Mouse (Mus musculus) lung, embryonic 15.5 days (tissue): ENCODE measurements around the gene Myof. TPM values are rescaled to one million over a fixed set of nuclear protein-coding genes. Genes with fewer than 3 reads are reported as not detected.

Experiments
- ATAC-seq: fragments of 200-750 bp; cut with Nextera tagmentation; 2 replicates; pipeline ENCODE4 v1.8.0; 2017; ENCODE audit warnings: moderate number of reproducible peaks, borderline replicate concordance; ENCODE audit not compliant: low FRiP score, low TSS enrichment; ENCODE audit errors: extremely low read depth
- H3K27ac ChIP-seq: fragments of 300-500 bp; sonication (generic); 2 replicates; pipeline ENCODE4 v1.5.1; 2015; ENCODE audit warnings: moderate library complexity, mild to moderate bottlenecking, inconsistent platforms
- H3K27me3 ChIP-seq: fragments of 300-500 bp; sonication (generic); 2 replicates; pipeline ENCODE4 v1.6.1; 2015; ENCODE audit warnings: inconsistent platforms
- H3K36me3 ChIP-seq: fragments of 300-500 bp; sonication (generic); 2 replicates; pipeline ENCODE4 v1.6.1; 2015; ENCODE audit warnings: inconsistent platforms
- H3K4me1 ChIP-seq: fragments of 300-500 bp; sonication (generic); 2 replicates; pipeline ENCODE4 v1.6.1; 2015; ENCODE audit warnings: inconsistent platforms
- H3K4me2 ChIP-seq: fragments of 300-500 bp; sonication (generic); 2 replicates; pipeline ENCODE4 v1.6.1; 2015; ENCODE audit warnings: inconsistent platforms, mild to moderate bottlenecking, moderate library complexity
- H3K4me3 ChIP-seq: fragments of 300-500 bp; sonication (generic); 2 replicates; pipeline ENCODE4 v1.5.1; 2015; ENCODE audit warnings: mild to moderate bottlenecking, inconsistent platforms
- H3K9ac ChIP-seq: fragments of 300-500 bp; sonication (generic); 2 replicates; pipeline ENCODE4 v1.6.1; 2015; ENCODE audit warnings: inconsistent platforms
- H3K9me3 ChIP-seq: fragments of 300-500 bp; sonication (generic); 2 replicates; pipeline ENCODE4 v1.6.1; 2016; ENCODE audit warnings: inconsistent platforms
- WGBS: fragments of 180-500 bp; shearing (Covaris S2); methylation state at CpG from one replicate; pipeline ENCODE4 v1.1.7; 2015; 5-methylcytosine and 5-hydroxymethylcytosine counted together
- polyA plus RNA-seq: library from polyadenylated mRNA; unstranded; fragments of >200 nt; fragmentation: Nextera tagmentation; extraction: Ambion mirVana; gene quantifications from 2 replicates; pipeline ENCODE4 v1.2.1, GENCODE M21; 2015

Myof gene
- polyA plus RNA-seq, 1 experiment from 2014 or later = 29.4 TPM

- Histone ChIP-seq H3K4me2 (no peak overlapping the region), H3K27me3 (no peaks in the 10 kb centered on the region), H3K27ac (no peak overlapping the region), H3K9me3 (no peaks in the 10 kb centered on the region), H3K4me3 (no peak overlapping the region), H3K4me1 (no peaks in the 10 kb centered on the region), H3K9ac (no peak overlapping the region), H3K36me3 (peaks cover 53% of the 10 kb centered on the region)
- ATAC-seq = no peak
- 90% methylated on average over 1 of the region's 1 CpGs for WGBS
Observed at GRCm38 (mm10) chr19:38064051-38064450, 20.7 kb upstream of the Myof start.

GRCm38 (mm10) chr19:38063201-38063600, 19.8 kb upstream of the Myof start:
- WGBS = 83% methylated on average over 3 of the region's 3 CpGs
- Histone ChIP-seq H3K4me3 (no peak overlapping the region), H3K36me3 (peaks cover 55% of the 10 kb centered on the region), H3K9ac (no peak overlapping the region), H3K9me3 (no peaks in the 10 kb centered on the region), H3K4me1 (no peaks in the 10 kb centered on the region), H3K27ac (no peak overlapping the region), H3K27me3 (no peaks in the 10 kb centered on the region), H3K4me2 (no peak overlapping the region)
- ATAC-seq = no peak

GRCm38 (mm10) chr19:38056931-38057330, 13.6 kb upstream of the Myof start:
- no peak for ATAC-seq
- no peak overlapping the region for H3K9ac ChIP-seq
- peaks cover 23% of the 10 kb centered on the region for H3K4me1 ChIP-seq
- no peak overlapping the region for H3K4me3 ChIP-seq
- no peaks in the 10 kb centered on the region for H3K9me3 ChIP-seq
- no peaks in the 10 kb centered on the region for H3K27me3 ChIP-seq
- no peak overlapping the region; the same call in 1 of the 2 replicates for H3K4me2 ChIP-seq
- H3K27ac ChIP-seq = no peak overlapping the region
- WGBS = 85% methylated on average over 8 of the region's 8 CpGs
- peaks cover 39% of the 10 kb centered on the region for H3K36me3 ChIP-seq

- H3K36me3 ChIP-seq = peaks cover 35% of the 10 kb centered on the region
- H3K27ac ChIP-seq = no peak overlapping the region
- H3K9ac ChIP-seq = no peak overlapping the region
- 45% methylated on average over 3 of the region's 3 CpGs for WGBS
- H3K27me3 ChIP-seq = no peaks in the 10 kb centered on the region
- H3K9me3 ChIP-seq = no peaks in the 10 kb centered on the region
- peaks cover 23% of the 10 kb centered on the region for H3K4me1 ChIP-seq
- H3K4me3 ChIP-seq = peak overlapping the region; percentile 89
- peak overlapping the region; percentile 77 for H3K4me2 ChIP-seq
- ATAC-seq = no peak
Observed at GRCm38 (mm10) chr19:38056276-38056675, 12.9 kb upstream of the Myof start.

- peak overlapping the region; percentile 89 for H3K4me3 ChIP-seq
- peaks cover 23% of the 10 kb centered on the region for H3K4me1 ChIP-seq
- peaks cover 30% of the 10 kb centered on the region for H3K36me3 ChIP-seq
- H3K27me3 ChIP-seq = no peaks in the 10 kb centered on the region
- WGBS = 8% methylated on average over 6 of the region's 6 CpGs
- H3K27ac ChIP-seq = no peak overlapping the region
- ATAC-seq = no peak
- peak overlapping the region; percentile 77 for H3K4me2 ChIP-seq
- H3K9ac ChIP-seq = peak overlapping the region; percentile 78; the same call in 1 of the 2 replicates
- no peaks in the 10 kb centered on the region for H3K9me3 ChIP-seq
Observed at GRCm38 (mm10) chr19:38055798-38056197, 12.4 kb upstream of the Myof start.

- under 1% methylated on average over 36 of the region's 36 CpGs for WGBS
- ATAC-seq = peak; percentile 97
- peak within 1 kb of the TSS; percentile 78 for H3K9ac ChIP-seq
- H3K27ac ChIP-seq = peak within 1 kb of the TSS; percentile 76
- H3K4me1 ChIP-seq = peaks cover 23% of the 10 kb centered on the region
- H3K4me2 ChIP-seq = peak within 1 kb of the TSS; percentile 78
- H3K9me3 ChIP-seq = no peaks in the 10 kb centered on the region
- peaks cover 20% of the 10 kb centered on the region for H3K36me3 ChIP-seq
- H3K27me3 ChIP-seq = no peaks in the 10 kb centered on the region
- peak within 1 kb of the TSS; percentile 89 for H3K4me3 ChIP-seq
Observed at GRCm38 (mm10) chr19:38054720-38055192, 11.4 kb upstream of the Myof start, which contains the start of gene Cep55. Gene Cep55, plus strand, starts transcription at chr19:38055011.

GRCm38 (mm10) chr19:38054149-38054719, 10.9 kb upstream of the Myof start:
- no peaks in the 10 kb centered on the region for H3K27me3 ChIP-seq
- peak overlapping the region; percentile 78 for H3K4me2 ChIP-seq
- peak; percentile 88; the same call in 1 of the 2 replicates for ATAC-seq
- H3K4me1 ChIP-seq = peaks cover 23% of the 10 kb centered on the region
- peak overlapping the region; percentile 47 for H3K9ac ChIP-seq
- H3K36me3 ChIP-seq = peaks cover 16% of the 10 kb centered on the region
- H3K27ac ChIP-seq = peak overlapping the region; percentile 62
- peak overlapping the region; percentile 89 for H3K4me3 ChIP-seq
- under 1% methylated on average over 23 of the region's 23 CpGs for WGBS
- H3K9me3 ChIP-seq = no peaks in the 10 kb centered on the region

- H3K4me3 ChIP-seq = peak overlapping the region; percentile 89
- H3K4me2 ChIP-seq = peak overlapping the region; percentile 78
- peak overlapping the region; percentile 47 for H3K9ac ChIP-seq
- peaks cover 9% of the 10 kb centered on the region for H3K36me3 ChIP-seq
- peak overlapping the region; percentile 62 for H3K27ac ChIP-seq
- no peak for ATAC-seq
- no peaks in the 10 kb centered on the region for H3K27me3 ChIP-seq
- WGBS = 21% methylated on average over 8 of the region's 8 CpGs
- no peaks in the 10 kb centered on the region for H3K9me3 ChIP-seq
- H3K4me1 ChIP-seq = peaks cover 23% of the 10 kb centered on the region
Observed at GRCm38 (mm10) chr19:38053227-38054041, 10.1 kb upstream of the Myof start.

GRCm38 (mm10) chr19:38049686-38050085, 6.3 kb upstream of the Myof start:
- H3K9me3 ChIP-seq = no peaks in the 10 kb centered on the region
- no peaks in the 10 kb centered on the region for H3K27me3 ChIP-seq
- H3K9ac ChIP-seq = no peak overlapping the region
- H3K27ac ChIP-seq = no peak overlapping the region
- H3K4me3 ChIP-seq = no peak overlapping the region
- H3K36me3 ChIP-seq = no peaks in the 10 kb centered on the region
- H3K4me2 ChIP-seq = no peak overlapping the region
- peaks cover 9% of the 10 kb centered on the region; the same call in 1 of the 2 replicates for H3K4me1 ChIP-seq
- no peak for ATAC-seq
- WGBS = 100% methylated on average over 1 of the region's 1 CpGs

- no peak for ATAC-seq
Observed at GRCm38 (mm10) chr19:38045198-38045597, 1.8 kb upstream of the Myof start.

GRCm38 (mm10) chr19:38042261-38042722, 1.1 kb downstream of the Myof start:
- 3% methylated on average over 5 of the region's 5 CpGs for WGBS
- H3K4me3 ChIP-seq = peak overlapping the region; percentile 47

More at GRCm38 (mm10) chr19:38045198-38045597, 1.8 kb upstream of the Myof start:
- peaks cover 21% of the 10 kb centered on the region for H3K4me1 ChIP-seq
- H3K4me3 ChIP-seq = no peak overlapping the region
- H3K27ac ChIP-seq = no peak overlapping the region
- H3K9me3 ChIP-seq = no peaks in the 10 kb centered on the region
- no peaks in the 10 kb centered on the region for H3K36me3 ChIP-seq
- 83% methylated on average over 3 of the region's 3 CpGs for WGBS
- no peak overlapping the region for H3K4me2 ChIP-seq
- H3K27me3 ChIP-seq = no peaks in the 10 kb centered on the region
- H3K9ac ChIP-seq = no peak overlapping the region

GRCm38 (mm10) chr19:38038267-38038666, 5.1 kb downstream of the Myof start:
- Histone ChIP-seq H3K27me3 (no peaks in the 10 kb centered on the region), H3K36me3 (no peaks in the 10 kb centered on the region), H3K27ac (no peak overlapping the region), H3K4me2 (no peak overlapping the region), H3K4me3 (no peak overlapping the region), H3K9me3 (no peaks in the 10 kb centered on the region), H3K9ac (no peak overlapping the region), H3K4me1 (peaks cover 33% of the 10 kb centered on the region)
- ATAC-seq = no peak
- WGBS = 36% methylated on average over 2 of the region's 2 CpGs

More at GRCm38 (mm10) chr19:38042261-38042722, 1.1 kb downstream of the Myof start:
- Histone ChIP-seq H3K36me3 (no peaks in the 10 kb centered on the region), H3K27ac (peak overlapping the region; percentile 85), H3K9ac (peak overlapping the region; percentile 48), H3K4me2 (peak overlapping the region; percentile 84), H3K4me1 (peaks cover 30% of the 10 kb centered on the region), H3K9me3 (no peaks in the 10 kb centered on the region), H3K27me3 (no peaks in the 10 kb centered on the region)
- ATAC-seq = peak; percentile 44; the same call in 1 of the 2 replicates
